In genomic region chr7:144970997-144971768, GRCm38 (mm10) we compare ENCODE assay signal across 13 mouse cellular contexts. TPM values are rescaled to one million over a fixed set of nuclear protein-coding genes. Genes with fewer than 3 reads are reported as not detected.
DNase-seq lines count a peak whose midpoint lies in the region; ATAC-seq and TF ChIP-seq lines count a peak whose summit lies in the region.
"Had no signal": no experiment of that assay in that cellular context is flagged by ENCODE, and none has a peak within 500 bp of the region (broad histone marks: within the 10 kb centered on the region; RNA-seq: fewer than 3 reads in every experiment).

No protein-coding gene starts in this region.

- in situ Hi-C loops in Patski (cut with MboI; ENCODE audit: low pct_unique_long_range_greater_than_20kb), result no loop called here

- no peaks in the 10 kb centered on the region for H3K36me3 ChIP-seq in stomach, embryonic 14.5 days (ENCODE audit: control insufficient read depth, insufficient read depth, low read length)
- H3K36me3 ChIP-seq: G1E; limb, embryonic 12.5 days had no signal

- no peak overlapping the region for H3K4me3 ChIP-seq in layer of hippocampus, adult 2 months
- H3K4me3 ChIP-seq in stomach, embryonic 14.5 days (ENCODE audit: low read depth, low read length), result no peak overlapping the region
- H3K4me3 ChIP-seq: limb, embryonic 12.5 days had no signal

- ATAC-seq in Patski, result peak; percentile 31
- ATAC-seq in granulocyte monocyte progenitor cell, adult 5-6 weeks (replicated peaks; ENCODE audit: poor library complexity, severe bottlenecking), result peak; percentile 98
- 0 out of 2 replicates have a peak, but pooled peaks have one; percentile 46 for ATAC-seq in stomach, embryonic 14.5 days (ENCODE audit: insufficient number of reproducible peaks, insufficient read depth, low FRiP score, low read depth)

- no peaks in the 10 kb centered on the region for H3K4me1 ChIP-seq in stomach, embryonic 14.5 days (ENCODE audit: control insufficient read depth, insufficient read depth, low read length)
- H3K4me1 ChIP-seq: limb, embryonic 12.5 days had no signal

- CTCF ChIA-PET in Patski (lab: Charles Lee), result interaction anchor here (2.0 kb wide), 1 partner anchor 31 kb away, joined by 5 read pairs; the partner anchor contains the start of gene Ccnd1

- no peak overlapping the region for H3K9ac ChIP-seq in stomach, embryonic 14.5 days (replicated peaks; ENCODE audit: low read depth, low read length)
- H3K9ac ChIP-seq: limb, embryonic 12.5 days had no signal

- DNase-seq in layer of hippocampus, adult 2 months (ENCODE audit: low spot score in 2 of 2), result no peak
- no peak for DNase-seq in layer of hippocampus, postnatal 14 days (ENCODE audit: low spot score in 2 of 2)
- no peak for DNase-seq in Patski (ENCODE audit: low read depth, low spot score)
- DNase-seq in ovary, postnatal 36 days (ENCODE audit: low spot score), result no peak
- no peak for DNase-seq in right cerebral cortex, adult 2 months (ENCODE audit: low spot score in 2 of 2)
- DNase-seq in yolk sac, embryonic 10.5 days (ENCODE audit: low spot score), result no peak
- DNase-seq: cerebellum, adult 11 months; gastrocnemius, postnatal 10 days; kidney, adult 9 months had no signal

- no peak overlapping the region for H3K27ac ChIP-seq in layer of hippocampus, adult 2 months
- H3K27ac ChIP-seq in stomach, embryonic 14.5 days (ENCODE audit: low read length), result no peak overlapping the region
- H3K27ac ChIP-seq: limb, embryonic 12.5 days had no signal

- POLR2A ChIA-PET in Patski (lab: Charles Lee), result interaction anchor here (0.6 kb wide), 1 partner anchor 140 kb away, joined by 3 read pairs; no protein-coding TSS in a partner anchor

- no peaks in the 10 kb centered on the region for H3K27me3 ChIP-seq in Patski
- no peaks in the 10 kb centered on the region for H3K27me3 ChIP-seq in stomach, embryonic 14.5 days (ENCODE audit: control insufficient read depth, insufficient read depth, low read length)
- H3K27me3 ChIP-seq: limb, embryonic 12.5 days had no signal

- TF ChIP-seq CTCF in layer of hippocampus, adult 2 months (conservative IDR thresholded peaks at IDR 0.05), result 0 out of 2 replicates have a peak, but pooled peaks have one; percentile 10
- no peak for TF ChIP-seq CTCF in Patski (IDR thresholded peaks at IDR 0.05)

- H3K4me2 ChIP-seq in stomach, embryonic 14.5 days (replicated peaks; ENCODE audit: low read depth, low read length), result no peak overlapping the region
- H3K4me2 ChIP-seq: limb, embryonic 12.5 days had no signal

- H3K9me3 ChIP-seq in stomach, embryonic 14.5 days (ENCODE audit: control insufficient read depth, low read depth, low read length), result no peaks in the 10 kb centered on the region
- H3K9me3 ChIP-seq: G1E; limb, embryonic 12.5 days had no signal

- 65% methylated on average over 8 of the region's 8 CpGs for WGBS in stomach, embryonic 14.5 days

RNA-seq across cellular contexts. Expression of gene Ccnd1, which starts 31.5 kb away (rescaled TPM):
- total RNA-seq in layer of hippocampus, adult 2 months (2021), result 10 to 100 TPM; 43.7 to 48.3 TPM
- total RNA-seq in layer of hippocampus, postnatal 14 days (2021), result 10 to 100 TPM; 29.0 to 29.6 TPM
- polyA plus RNA-seq in Patski (2021), result 110 TPM
- total RNA-seq in granulocyte monocyte progenitor cell, adult 5-6 weeks (2014; fragmentation: Nextera tagmentation), result 6.0 and 10.6 TPM in 2 replicates
- 6.2 and 8.9 TPM in 2 replicates for total RNA-seq in granulocyte monocyte progenitor cell, adult 5-6 weeks (2017)
- 82.9 and 95.3 TPM in 2 replicates for polyA plus RNA-seq in stomach, embryonic 14.5 days (2014; fragmentation: Nextera tagmentation; extraction: Ambion mirVana)
- polyA plus RNA-seq: G1E had no signal

RNA-seq across cellular contexts. Expression of gene LTO1, which starts 56.3 kb away (rescaled TPM):
- 10 to 100 TPM; 26.2 to 33.8 TPM for total RNA-seq in layer of hippocampus, adult 2 months (2021)
- 10 to 100 TPM; 24.0 to 29.0 TPM for total RNA-seq in layer of hippocampus, postnatal 14 days (2021)
- 35.9 TPM for polyA plus RNA-seq in Patski (2021)
- 13.3 and 20.9 TPM in 2 replicates for total RNA-seq in granulocyte monocyte progenitor cell, adult 5-6 weeks (2014; fragmentation: Nextera tagmentation)
- 16.6 and 20.8 TPM in 2 replicates for total RNA-seq in granulocyte monocyte progenitor cell, adult 5-6 weeks (2017)
- polyA plus RNA-seq in stomach, embryonic 14.5 days (2014; fragmentation: Nextera tagmentation; extraction: Ambion mirVana), result 23.7 and 25.8 TPM in 2 replicates

Comparison
In these comparisons a context has a peak if more than half of its experiments do, and no peak if none do; other contexts are left out.
1. ATAC-seq: peak in every context shown above with its lines; median percentile 98 in granulocyte monocyte progenitor cell, adult 5-6 weeks; 46 in stomach, embryonic 14.5 days; 31 in Patski.